Mouse (Mus musculus): Measurements from ENCODE around the gene Olfr860.
"Not testable (repeated sequence)": the region's sequence is repeated elsewhere in the genome, so short reads cannot be mapped to it uniquely, and the experiment has no call there.

Gene Olfr860

GRCm38 (mm10) chr9:19849647-19850046, at the start of gene Olfr860:
Gene Olfr860 (minus strand): TSS chr9:19849747.
- DNase-seq (ENCODE audit: low read depth, low spot score), result no peak

DNA sequence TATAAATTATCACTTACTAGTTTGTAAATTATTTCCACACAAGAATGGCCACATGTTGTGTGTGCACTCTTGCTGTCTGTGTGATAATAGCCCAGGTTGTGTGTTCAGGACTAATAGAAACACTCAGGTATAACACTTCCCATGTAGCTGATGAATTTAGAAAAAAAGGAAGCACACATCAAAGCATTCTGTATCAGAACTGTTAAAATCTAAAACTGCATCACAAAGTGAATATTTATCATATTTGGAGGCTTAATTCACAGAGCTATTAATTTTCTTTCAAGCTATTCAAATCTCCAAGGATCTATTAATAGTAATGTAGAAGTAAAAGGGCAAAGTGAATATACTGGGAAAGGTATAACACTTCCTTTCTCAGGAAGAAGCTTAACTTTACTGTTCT, 38.4 kb upstream of the Olfr860 start, which contains the start of gene Olfr862:
Gene Olfr862 (minus strand): TSS at position 101 of the 400 bp plus-strand sequence.
- DNase-seq (ENCODE audit: low read depth, low spot score), result no peak

- not testable (repeated sequence) for DNase-seq (ENCODE audit: low read depth, low spot score)
Observed at GRCm38 (mm10) chr9:19804606-19805005, 44.9 kb downstream of the Olfr860 start, which contains the start of gene Olfr859. Gene Olfr859 (plus strand): TSS chr9:19804906.

DNA sequence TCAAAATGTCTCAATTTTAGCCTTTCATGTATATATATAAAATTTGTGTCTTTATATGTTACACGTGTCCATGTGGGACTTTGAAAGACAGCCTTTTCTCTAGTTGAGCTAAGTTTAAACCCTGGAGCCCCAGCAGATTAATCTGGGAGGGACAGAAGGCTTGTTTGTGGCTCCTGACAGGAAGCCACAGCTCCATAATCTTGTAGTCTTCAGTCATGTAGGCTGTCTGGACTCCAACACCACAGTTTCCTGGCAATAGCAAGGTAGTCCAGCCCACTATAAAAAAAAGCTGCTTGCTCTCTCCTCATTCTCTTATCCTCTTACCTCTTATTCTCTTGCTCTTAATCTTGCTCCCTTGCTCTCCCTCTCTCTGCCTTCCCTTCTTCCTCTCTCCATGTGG, 46.5 kb downstream of the Olfr860 start:
- no peak for DNase-seq (ENCODE audit: low read depth, low spot score)

Data from brain, embryonic 18.5 days (tissue).